Mouse (Mus musculus): ENCODE results near the gene Tcf7. TPM values are rescaled to one million over a fixed set of nuclear protein-coding genes. Genes with fewer than 3 reads are reported as not detected.
A peak's percentile ranks its signal among the peaks of the same experiment; 100 is the strongest.

The Tcf7 gene
- polyA plus RNA-seq, 1 experiment from 2014 or later = 6.9 TPM

- H3K4me2 ChIP-seq (replicated peaks; ENCODE audit: low read depth, low read length) = no peak overlapping the region
- no peaks in the 10 kb centered on the region for H3K36me3 ChIP-seq (ENCODE audit: control insufficient read depth, insufficient read depth, low read length)
- H3K27me3 ChIP-seq (ENCODE audit: control insufficient read depth, insufficient read depth, low read length) = no peaks in the 10 kb centered on the region
- WGBS = 90% methylated on average over 7 of the region's 7 CpGs
- H3K27ac ChIP-seq (ENCODE audit: low read depth, low read length) = no peak overlapping the region
- H3K9ac ChIP-seq (ENCODE audit: low read depth, low read length) = no peak overlapping the region
- no peaks in the 10 kb centered on the region for H3K9me3 ChIP-seq (ENCODE audit: control insufficient read depth, low read length)
- no peaks in the 10 kb centered on the region for H3K4me1 ChIP-seq (replicated peaks; ENCODE audit: control insufficient read depth, insufficient read depth, low read length)
- H3K4me3 ChIP-seq (ENCODE audit: low read depth, low read length) = no peak overlapping the region
- ATAC-seq (ENCODE audit: low FRiP score) = no peak
- DNase-seq (ENCODE audit: low spot score) = no peak
These were observed 17.9 kb downstream of the Tcf7 start for GRCm38 (mm10) chr11:52264871-52265270.

- Histone ChIP-seq H3K4me1 (replicated peaks; ENCODE audit: control insufficient read depth, insufficient read depth, low read length) (no peaks in the 10 kb centered on the region), H3K4me3 (ENCODE audit: low read depth, low read length) (no peak overlapping the region), H3K36me3 (ENCODE audit: control insufficient read depth, insufficient read depth, low read length) (no peaks in the 10 kb centered on the region), H3K4me2 (replicated peaks; ENCODE audit: low read depth, low read length) (no peak overlapping the region), H3K27me3 (ENCODE audit: control insufficient read depth, insufficient read depth, low read length) (no peaks in the 10 kb centered on the region), H3K9ac (ENCODE audit: low read depth, low read length) (no peak overlapping the region), H3K9me3 (ENCODE audit: control insufficient read depth, low read length) (no peaks in the 10 kb centered on the region), H3K27ac (ENCODE audit: low read depth, low read length) (no peak overlapping the region)
- DNase-seq (ENCODE audit: low spot score) (no peak), ATAC-seq (ENCODE audit: low FRiP score) (no peak)
- WGBS = 95% methylated on average over 11 of the region's 11 CpGs
These were observed 20.5 kb downstream of the Tcf7 start for GRCm38 (mm10) chr11:52262338-52262737.

GRCm38 (mm10) chr11:52261937-52262336 lies 20.9 kb downstream of the Tcf7 start:
- Histone ChIP-seq H3K9ac (ENCODE audit: low read depth, low read length) (no peak overlapping the region), H3K4me2 (replicated peaks; ENCODE audit: low read depth, low read length) (no peak overlapping the region), H3K4me1 (replicated peaks; ENCODE audit: control insufficient read depth, insufficient read depth, low read length) (no peaks in the 10 kb centered on the region), H3K4me3 (ENCODE audit: low read depth, low read length) (no peak overlapping the region), H3K27ac (ENCODE audit: low read depth, low read length) (no peak overlapping the region), H3K9me3 (ENCODE audit: control insufficient read depth, low read length) (no peaks in the 10 kb centered on the region), H3K36me3 (ENCODE audit: control insufficient read depth, insufficient read depth, low read length) (no peaks in the 10 kb centered on the region), H3K27me3 (ENCODE audit: control insufficient read depth, insufficient read depth, low read length) (no peaks in the 10 kb centered on the region)
- peak; percentile 37 for DNase-seq (ENCODE audit: low spot score)
- ATAC-seq (ENCODE audit: low FRiP score) = no peak
- 67% methylated on average over 5 of the region's 5 CpGs for WGBS

- Histone ChIP-seq H3K9me3 (ENCODE audit: control insufficient read depth, low read length) (no peaks in the 10 kb centered on the region), H3K4me2 (replicated peaks; ENCODE audit: low read depth, low read length) (no peak overlapping the region), H3K4me3 (ENCODE audit: low read depth, low read length) (no peak overlapping the region), H3K9ac (ENCODE audit: low read depth, low read length) (no peak overlapping the region), H3K4me1 (replicated peaks; ENCODE audit: control insufficient read depth, insufficient read depth, low read length) (no peaks in the 10 kb centered on the region), H3K27ac (ENCODE audit: low read depth, low read length) (no peak overlapping the region), H3K36me3 (ENCODE audit: control insufficient read depth, insufficient read depth, low read length) (no peaks in the 10 kb centered on the region), H3K27me3 (ENCODE audit: control insufficient read depth, insufficient read depth, low read length) (no peaks in the 10 kb centered on the region)
- WGBS = 74% methylated on average over 4 of the region's 4 CpGs
- DNase-seq (ENCODE audit: low spot score) = no peak
- no peak for ATAC-seq (ENCODE audit: low FRiP score)
These were observed 21.9 kb downstream of the Tcf7 start for GRCm38 (mm10) chr11:52260878-52261277.

GRCm38 (mm10) chr11:52258711-52259110 lies 24.1 kb downstream of the Tcf7 start:
- Histone ChIP-seq H3K4me3 (ENCODE audit: low read depth, low read length) (no peak overlapping the region), H3K9ac (ENCODE audit: low read depth, low read length) (no peak overlapping the region), H3K27me3 (ENCODE audit: control insufficient read depth, insufficient read depth, low read length) (no peaks in the 10 kb centered on the region), H3K4me1 (replicated peaks; ENCODE audit: control insufficient read depth, insufficient read depth, low read length) (no peaks in the 10 kb centered on the region), H3K27ac (ENCODE audit: low read depth, low read length) (no peak overlapping the region), H3K36me3 (ENCODE audit: control insufficient read depth, insufficient read depth, low read length) (no peaks in the 10 kb centered on the region), H3K4me2 (replicated peaks; ENCODE audit: low read depth, low read length) (no peak overlapping the region), H3K9me3 (ENCODE audit: control insufficient read depth, low read length) (no peaks in the 10 kb centered on the region)
- DNase-seq (ENCODE audit: low spot score) = no peak
- no peak for ATAC-seq (ENCODE audit: low FRiP score)
- 87% methylated on average over 5 of the region's 5 CpGs for WGBS

GRCm38 (mm10) chr11:52257376-52257775 lies 25.4 kb downstream of the Tcf7 start:
- Histone ChIP-seq H3K4me2 (replicated peaks; ENCODE audit: low read depth, low read length) (no peak overlapping the region), H3K4me3 (ENCODE audit: low read depth, low read length) (no peak overlapping the region), H3K4me1 (replicated peaks; ENCODE audit: control insufficient read depth, insufficient read depth, low read length) (no peaks in the 10 kb centered on the region), H3K27ac (ENCODE audit: low read depth, low read length) (no peak overlapping the region), H3K27me3 (ENCODE audit: control insufficient read depth, insufficient read depth, low read length) (no peaks in the 10 kb centered on the region), H3K9ac (ENCODE audit: low read depth, low read length) (no peak overlapping the region), H3K9me3 (ENCODE audit: control insufficient read depth, low read length) (no peaks in the 10 kb centered on the region), H3K36me3 (ENCODE audit: control insufficient read depth, insufficient read depth, low read length) (no peaks in the 10 kb centered on the region)
- 87% methylated on average over 3 of the region's 3 CpGs for WGBS
- DNase-seq (ENCODE audit: low spot score) (no peak), ATAC-seq (ENCODE audit: low FRiP score) (no peak)

- ATAC-seq (ENCODE audit: low FRiP score) = no peak
- Histone ChIP-seq H3K27ac (ENCODE audit: low read depth, low read length) (no peak overlapping the region), H3K36me3 (ENCODE audit: control insufficient read depth, insufficient read depth, low read length) (no peaks in the 10 kb centered on the region)
These were observed 27.7 kb downstream of the Tcf7 start for GRCm38 (mm10) chr11:52255077-52255476.

GRCm38 (mm10) chr11:52253674-52254375 lies 29.0 kb downstream of the Tcf7 start:
- H3K4me1 ChIP-seq (replicated peaks; ENCODE audit: control insufficient read depth, insufficient read depth, low read length) = no peaks in the 10 kb centered on the region
- WGBS = 68% methylated on average over 11 of the region's 11 CpGs
- no peaks in the 10 kb centered on the region for H3K36me3 ChIP-seq (ENCODE audit: control insufficient read depth, insufficient read depth, low read length)

More at GRCm38 (mm10) chr11:52255077-52255476, 27.7 kb downstream of the Tcf7 start:
- Histone ChIP-seq H3K9me3 (ENCODE audit: control insufficient read depth, low read length) (no peaks in the 10 kb centered on the region), H3K4me2 (replicated peaks; ENCODE audit: low read depth, low read length) (no peak overlapping the region), H3K4me1 (replicated peaks; ENCODE audit: control insufficient read depth, insufficient read depth, low read length) (no peaks in the 10 kb centered on the region), H3K4me3 (ENCODE audit: low read depth, low read length) (no peak overlapping the region), H3K9ac (ENCODE audit: low read depth, low read length) (no peak overlapping the region), H3K27me3 (ENCODE audit: control insufficient read depth, insufficient read depth, low read length) (no peaks in the 10 kb centered on the region)
- 88% methylated on average over 8 of the region's 8 CpGs for WGBS
- no peak for DNase-seq (ENCODE audit: low spot score)

GRCm38 (mm10) chr11:52252692-52253091 lies 30.1 kb downstream of the Tcf7 start:
- Histone ChIP-seq H3K27me3 (ENCODE audit: control insufficient read depth, insufficient read depth, low read length) (no peaks in the 10 kb centered on the region), H3K36me3 (ENCODE audit: control insufficient read depth, insufficient read depth, low read length) (no peaks in the 10 kb centered on the region; the same call in 1 of the 2 replicates), H3K9ac (ENCODE audit: low read depth, low read length) (no peak overlapping the region), H3K4me3 (ENCODE audit: low read depth, low read length) (no peak overlapping the region), H3K9me3 (ENCODE audit: control insufficient read depth, low read length) (no peaks in the 10 kb centered on the region), H3K27ac (ENCODE audit: low read depth, low read length) (no peak overlapping the region), H3K4me2 (replicated peaks; ENCODE audit: low read depth, low read length) (no peak overlapping the region), H3K4me1 (replicated peaks; ENCODE audit: control insufficient read depth, insufficient read depth, low read length) (no peaks in the 10 kb centered on the region)
- 76% methylated on average over 1 of the region's 1 CpGs for WGBS
- DNase-seq (ENCODE audit: low spot score) (no peak), ATAC-seq (ENCODE audit: low FRiP score) (no peak)

More at GRCm38 (mm10) chr11:52253674-52254375, 29.0 kb downstream of the Tcf7 start:
- H3K9me3 ChIP-seq (ENCODE audit: control insufficient read depth, low read length) = no peaks in the 10 kb centered on the region
- no peak overlapping the region for H3K4me3 ChIP-seq (ENCODE audit: low read depth, low read length)
- H3K27ac ChIP-seq (ENCODE audit: low read depth, low read length) = no peak overlapping the region
- peak; percentile 74 for DNase-seq (ENCODE audit: low spot score)
- H3K27me3 ChIP-seq (ENCODE audit: control insufficient read depth, insufficient read depth, low read length) = no peaks in the 10 kb centered on the region
- 0 out of 2 replicates have a peak, but pooled peaks have one; percentile 47 for ATAC-seq (ENCODE audit: low FRiP score)
- H3K9ac ChIP-seq (ENCODE audit: low read depth, low read length) = no peak overlapping the region
- no peak overlapping the region for H3K4me2 ChIP-seq (replicated peaks; ENCODE audit: low read depth, low read length)

Data from hindbrain, embryonic 11.5 days (tissue).